Mouse (Mus musculus) G1E (cell line): ENCODE results near the gene Ercc8.

ENCODE experiments used
- CTCF ChIP-seq: IDR thresholded peaks from 2 replicates; pipeline ENCODE4 v1.5.1; 2012; ENCODE audit warnings: low read depth, low read length, inconsistent platforms, mixed read lengths
- GATA1 ChIP-seq: IDR thresholded peaks from 2 replicates; pipeline ENCODE4 v1.6.1; 2012; ENCODE audit warnings: borderline replicate concordance, low read length, inconsistent platforms, mixed read lengths
- GATA2 ChIP-seq: IDR thresholded peaks from 2 replicates; pipeline ENCODE4 v1.6.1; 2012; ENCODE audit warnings: low read depth, low read length, inconsistent platforms, borderline replicate concordance
- POLR2AphosphoS5 ChIP-seq: IDR thresholded peaks from 2 replicates; pipeline ENCODE4 v1.6.1; 2012; ENCODE audit warnings: low read depth, low read length, inconsistent platforms; ENCODE audit not compliant: insufficient replicate concordance
- TAL1 ChIP-seq: conservative IDR thresholded peaks from 2 replicates; pipeline ENCODE4 v1.6.1; 2012; ENCODE audit warnings: low read depth, low read length, inconsistent platforms, mixed read lengths

DNA sequence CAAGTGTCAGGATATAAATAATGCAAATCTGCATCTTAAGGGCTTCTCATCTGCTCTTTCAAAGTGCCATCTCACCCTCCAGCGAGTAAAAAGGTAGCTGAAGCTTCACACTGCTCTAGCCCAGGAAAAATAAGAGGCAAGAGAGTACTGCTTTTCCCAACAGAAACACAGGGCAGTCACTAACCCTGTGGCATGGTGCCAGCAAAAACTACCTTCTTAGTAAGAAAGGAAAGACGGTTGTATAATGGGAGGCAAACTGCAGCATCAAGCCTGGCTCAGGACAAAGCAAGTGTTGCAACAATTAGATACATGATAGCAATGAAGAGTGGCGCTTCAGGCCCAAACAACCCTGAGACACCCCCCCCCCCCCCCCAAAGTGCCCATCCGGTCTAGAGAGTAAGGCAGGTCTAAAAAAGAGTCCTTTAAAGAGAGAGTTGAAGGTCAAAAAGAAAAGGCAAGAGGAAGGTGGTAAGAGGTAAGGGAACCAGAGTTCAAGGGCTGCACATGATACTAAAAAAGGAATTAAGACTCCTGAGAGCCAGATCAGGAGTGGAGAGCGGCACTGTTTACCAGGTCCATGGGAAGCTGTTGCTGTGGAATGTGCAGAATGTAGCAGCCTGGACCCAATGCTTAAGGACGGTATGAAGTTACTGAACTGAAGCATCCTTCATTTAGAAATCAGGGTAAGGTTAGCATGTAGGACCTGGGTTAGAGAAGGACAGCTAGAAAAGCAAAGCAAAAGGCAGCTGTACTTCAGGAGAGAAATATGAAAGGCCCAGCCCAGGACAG is 26.3 kb upstream of the Ercc8 start:
- TF ChIP-seq CTCF (no peak), GATA1 (no peak), POLR2AphosphoS5 (no peak), TAL1 (no peak), GATA2 (no peak)
